Mouse (Mus musculus): ENCODE data around the gene Gm3233.
"Not testable (repeated sequence)": the region's sequence is repeated elsewhere in the genome, so short reads cannot be mapped to it uniquely, and the experiment has no call there.

The Gm3233 gene

GRCm38 (mm10) chr10:77728280-77728679 lies 31.2 kb downstream of the Gm3233 start:
- no peak for DNase-seq (ENCODE audit: low spot score)

GRCm38 (mm10) chr10:77726186-77726585 lies 33.3 kb downstream of the Gm3233 start, which contains the start of gene Gm10100:
Gene Gm10100, plus strand, starts transcription at chr10:77726486.
- DNase-seq (ENCODE audit: low spot score): no peak

- DNase-seq (ENCODE audit: low spot score): no peak
These were observed 34.6 kb downstream of the Gm3233 start for GRCm38 (mm10) chr10:77724855-77725254.

- DNase-seq (ENCODE audit: low spot score): not testable (repeated sequence)
These were observed 39.2 kb downstream of the Gm3233 start, which contains the start of gene Krtap12-1 for GRCm38 (mm10) chr10:77720299-77720698. Gene Krtap12-1, plus strand, starts transcription at chr10:77720599.

- DNase-seq (ENCODE audit: low spot score): no peak
These were observed 44.0 kb downstream of the Gm3233 start, which contains the start of gene Gm10142 for GRCm38 (mm10) chr10:77715507-77715906. Gene Gm10142, plus strand, starts transcription at chr10:77715807.

GRCm38 (mm10) chr10:77713734-77714133 lies 45.7 kb downstream of the Gm3233 start:
- DNase-seq (ENCODE audit: low spot score): no peak

GRCm38 (mm10) chr10:77711157-77711556 lies 48.3 kb downstream of the Gm3233 start, which contains the start of gene Gm10024:
Gene Gm10024, plus strand, starts transcription at chr10:77711457.
- not testable (repeated sequence) for DNase-seq (ENCODE audit: low spot score)

- DNase-seq (ENCODE audit: low spot score): no peak
These were observed 49.7 kb downstream of the Gm3233 start for GRCm38 (mm10) chr10:77709831-77710230.
